Mouse (Mus musculus) liver, postnatal 0 days (tissue): ENCODE results near the gene Cd80.

Experiments
- CTCF ChIP-seq: sonication (generic); IDR thresholded peaks from 2 replicates; pipeline ENCODE4 v1.5.1; 2016; ENCODE audit warnings: antibody characterized with exemption, low read depth
- EP300 ChIP-seq: IDR thresholded peaks from 2 replicates; pipeline ENCODE4 v1.6.1; 2016; ENCODE audit warnings: antibody characterized with exemption, low read depth, mild to moderate bottlenecking

- TF ChIP-seq CTCF (no peak), EP300 (no peak)
These were observed 55.5 kb downstream of the Cd80 start for GRCm38 (mm10) chr16:38510846-38511245.
